In the genomic region with DNA sequence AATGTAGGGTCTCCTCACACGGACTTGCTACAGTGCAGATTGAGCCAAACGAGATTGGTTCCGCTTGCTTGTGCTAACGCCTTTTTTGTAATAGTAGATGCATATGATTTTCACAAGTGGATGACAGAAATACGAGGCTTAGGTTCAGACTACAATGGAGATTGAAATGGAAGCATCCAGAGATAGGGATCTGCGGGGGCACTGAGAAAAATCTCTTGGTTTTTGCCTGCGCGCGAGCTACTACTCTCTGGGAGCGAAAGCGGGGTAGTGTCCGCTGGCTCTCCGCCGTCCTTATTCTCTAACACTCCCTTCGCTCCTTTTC, we compare ENCODE assay signal across 8 mouse cellular contexts. TPM values are rescaled to one million over a fixed set of nuclear protein-coding genes. Genes with fewer than 3 reads are reported as not detected.
DNase-seq lines count a peak whose midpoint lies in the region; ATAC-seq and TF ChIP-seq lines count a peak whose summit lies in the region.

No protein-coding gene starts in this region.

- ATAC-seq in kidney, postnatal 0 days (replicated peaks; ENCODE audit: low FRiP score, low read depth): no peak
- ATAC-seq in embryonic facial prominence, embryonic 12.5 days (ENCODE audit: insufficient number of reproducible peaks, insufficient read depth, low FRiP score, low TSS enrichment): no peak
- ATAC-seq in intestine, embryonic 16.5 days: no peak

- TF ChIP-seq POLR2A in myocyte (IDR thresholded peaks at IDR 0.05; ENCODE audit: insufficient read length, low read depth): no peak

- H3K36me3 ChIP-seq in kidney, postnatal 0 days (ENCODE audit: insufficient read depth, low read length): peaks cover 23% of the 10 kb centered on the region
- H3K36me3 ChIP-seq in embryonic facial prominence, embryonic 12.5 days: peaks cover 33% of the 10 kb centered on the region
- H3K36me3 ChIP-seq in intestine, embryonic 16.5 days (ENCODE audit: control insufficient read depth, insufficient read depth, low read length): peaks cover 9% of the 10 kb centered on the region
- peaks cover 33% of the 10 kb centered on the region for H3K36me3 ChIP-seq in myocyte (ENCODE audit: control insufficient read depth, insufficient read depth)

- H3K79me2 ChIP-seq in myocyte (ENCODE audit: control insufficient read depth, insufficient read depth): peaks cover 21% of the 10 kb centered on the region

- H3K4me2 ChIP-seq in kidney, postnatal 0 days (ENCODE audit: low read length): peak overlapping the region; percentile 92
- peak overlapping the region; percentile 88 for H3K4me2 ChIP-seq in embryonic facial prominence, embryonic 12.5 days (replicated peaks)
- H3K4me2 ChIP-seq in intestine, embryonic 16.5 days (ENCODE audit: low read depth, low read length): peak overlapping the region; percentile 76
- peak overlapping the region; percentile 94 for H3K4me2 ChIP-seq in myocyte (ENCODE audit: low read depth)

- no peak for TF ChIP-seq CTCF in kidney, postnatal 0 days (IDR thresholded peaks at IDR 0.05; ENCODE audit: low read depth)

- intact Hi-C loops in left cerebral cortex, postnatal 25 days (cut with DNase I): loop anchor here (5.0 kb wide), 1 partner anchor 121 kb away; no protein-coding TSS in a partner anchor

- H3K9ac ChIP-seq in kidney, postnatal 0 days (ENCODE audit: low read depth, low read length): peak overlapping the region; percentile 97
- peak overlapping the region; percentile 100 for H3K9ac ChIP-seq in embryonic facial prominence, embryonic 12.5 days
- peak overlapping the region; percentile 100 for H3K9ac ChIP-seq in intestine, embryonic 16.5 days (ENCODE audit: low read depth, low read length)

- H3K9me3 ChIP-seq in kidney, postnatal 0 days (replicated peaks; ENCODE audit: low read length): no peaks in the 10 kb centered on the region
- no peaks in the 10 kb centered on the region for H3K9me3 ChIP-seq in embryonic facial prominence, embryonic 12.5 days
- no peaks in the 10 kb centered on the region for H3K9me3 ChIP-seq in intestine, embryonic 16.5 days (ENCODE audit: control insufficient read depth, low read length)

- peak overlapping the region; percentile 79 for H3ac ChIP-seq in myocyte (ENCODE audit: control insufficient read depth, insufficient read length)

- H3K4me1 ChIP-seq in kidney, postnatal 0 days (replicated peaks; ENCODE audit: insufficient read depth, low read length): peaks cover 6% of the 10 kb centered on the region
- peaks cover 27% of the 10 kb centered on the region for H3K4me1 ChIP-seq in embryonic facial prominence, embryonic 12.5 days
- peaks cover 19% of the 10 kb centered on the region for H3K4me1 ChIP-seq in intestine, embryonic 16.5 days (ENCODE audit: control insufficient read depth, insufficient read depth, low read length)

- WGBS in kidney, postnatal 0 days: 5% methylated on average over 15 of the region's 15 CpGs
- 5% methylated on average over 15 of the region's 15 CpGs for WGBS in embryonic facial prominence, embryonic 12.5 days
- 4% methylated on average over 15 of the region's 15 CpGs for WGBS in intestine, embryonic 16.5 days

- H3K27me3 ChIP-seq in kidney, postnatal 0 days (ENCODE audit: insufficient read depth, low read length): no peaks in the 10 kb centered on the region
- H3K27me3 ChIP-seq in embryonic facial prominence, embryonic 12.5 days: no peaks in the 10 kb centered on the region
- no peaks in the 10 kb centered on the region for H3K27me3 ChIP-seq in intestine, embryonic 16.5 days (replicated peaks; ENCODE audit: control insufficient read depth, insufficient read depth, low read length)
- H3K27me3 ChIP-seq in myocyte (ENCODE audit: control insufficient read depth, insufficient read depth, insufficient read length): no peaks in the 10 kb centered on the region

- DNase-seq in kidney, postnatal 0 days (ENCODE audit: low spot score): no peak
- no peak for DNase-seq in kidney, adult 18-20 months
- no peak for DNase-seq in T-cell, adult 2 months (ENCODE audit: low spot score)
- DNase-seq in gastrocnemius, adult 18-20 months (ENCODE audit: low spot score): no peak
- no peak for DNase-seq in left cerebral cortex, postnatal 25 days (ENCODE audit: low spot score in 2 of 2)

- H3K4me3 ChIP-seq in kidney, postnatal 0 days (replicated peaks; ENCODE audit: low read depth, low read length): peak overlapping the region; percentile 88
- peak overlapping the region; percentile 100 for H3K4me3 ChIP-seq in embryonic facial prominence, embryonic 12.5 days
- peak overlapping the region; percentile 100 for H3K4me3 ChIP-seq in intestine, embryonic 16.5 days (ENCODE audit: low read length)
- peak overlapping the region; percentile 89 for H3K4me3 ChIP-seq in myocyte

- H3K27ac ChIP-seq in kidney, postnatal 0 days: peak overlapping the region; percentile 92
- peak overlapping the region; percentile 85 for H3K27ac ChIP-seq in embryonic facial prominence, embryonic 12.5 days
- peak overlapping the region; percentile 82 for H3K27ac ChIP-seq in intestine, embryonic 16.5 days (ENCODE audit: low read length)

TF ChIP-seq in myocyte, 11 proteins besides CTCF, POLR2A, EP300 and RAD21:
- TF ChIP-seq SRF (IDR thresholded peaks at IDR 0.05; ENCODE audit: control insufficient read depth, insufficient read length, low read depth) (no peak), E2F4 (IDR thresholded peaks at IDR 0.05; ENCODE audit: insufficient read depth) (no peak), REST (IDR thresholded peaks at IDR 0.05; ENCODE audit: insufficient read depth, insufficient read length) (no peak), MYOG (IDR thresholded peaks at IDR 0.05; ENCODE audit: control insufficient read depth in 1 of 3, insufficient read depth in 1 of 3, insufficient read length in 2 of 3, low read depth in 2 of 3) (no peak), CEBPB (IDR thresholded peaks at IDR 0.05; ENCODE audit: insufficient read depth, poor library complexity, severe bottlenecking) (no peak)
TF ChIP-seq in myocyte: peak in this region for 0.

RNA-seq across cellular contexts. Expression of a gene that starts 0.3 kb away (rescaled TPM):
- polyA plus RNA-seq in kidney, postnatal 0 days (2015; fragmentation: Nextera tagmentation; extraction: Ambion mirVana): 1,072 and 1,182 TPM in 2 replicates
- polyA plus RNA-seq in embryonic facial prominence, embryonic 12.5 days (2016; fragmentation: Nextera tagmentation; extraction: Ambion mirVana): 942 and 959 TPM in 2 replicates
- 990 and 1,058 TPM in 2 replicates for polyA plus RNA-seq in intestine, embryonic 16.5 days (2015; fragmentation: Nextera tagmentation; extraction: Ambion mirVana)
- polyA plus RNA-seq in myocyte (2012; fragmentation: generic; extraction: Trizol): 2,972 TPM
- total RNA-seq in gastrocnemius, adult 18-20 months (2021): 100 to 1,000 TPM; 457 to 462 TPM
- total RNA-seq in left cerebral cortex, postnatal 25 days (2021): 100 to 1,000 TPM; 560 to 589 TPM

RNA-seq across cellular contexts. Expression of a gene that starts 3.4 kb away (rescaled TPM):
- 8.8 and 9.0 TPM in 2 replicates for polyA plus RNA-seq in kidney, postnatal 0 days (2015; fragmentation: Nextera tagmentation; extraction: Ambion mirVana)
- polyA plus RNA-seq in embryonic facial prominence, embryonic 12.5 days (2016; fragmentation: Nextera tagmentation; extraction: Ambion mirVana): 14.8 and 16.6 TPM in 2 replicates
- polyA plus RNA-seq in intestine, embryonic 16.5 days (2015; fragmentation: Nextera tagmentation; extraction: Ambion mirVana): 5.1 TPM in 2 replicates
- 163 TPM for polyA plus RNA-seq in myocyte (2012; fragmentation: generic; extraction: Trizol)
- 100 to 1,000 TPM; 167 to 198 TPM for total RNA-seq in gastrocnemius, adult 18-20 months (2021)
- total RNA-seq in left cerebral cortex, postnatal 25 days (2021): 100 to 1,000 TPM; 155 to 167 TPM

RNA-seq across cellular contexts. Expression of a gene that starts 27.1 kb away (rescaled TPM):
- 1.6 and 2.0 TPM in 2 replicates for polyA plus RNA-seq in kidney, postnatal 0 days (2015; fragmentation: Nextera tagmentation; extraction: Ambion mirVana)
- polyA plus RNA-seq in embryonic facial prominence, embryonic 12.5 days (2016; fragmentation: Nextera tagmentation; extraction: Ambion mirVana): 0.65 and 0.67 TPM in 2 replicates
- polyA plus RNA-seq in intestine, embryonic 16.5 days (2015; fragmentation: Nextera tagmentation; extraction: Ambion mirVana): 0.29 TPM in 2 replicates
- polyA plus RNA-seq in myocyte (2012; fragmentation: generic; extraction: Trizol): 41.7 TPM
- under 1 TPM; 0.14 to 0.16 TPM for total RNA-seq in gastrocnemius, adult 18-20 months (2021)
- total RNA-seq in left cerebral cortex, postnatal 25 days (2021): 10 to 100 TPM; 63.4 to 76.9 TPM

RNA-seq across cellular contexts. Expression of a gene that starts 30.2 kb away (rescaled TPM):
- 2.0 and 3.1 TPM in 2 replicates for polyA plus RNA-seq in kidney, postnatal 0 days (2015; fragmentation: Nextera tagmentation; extraction: Ambion mirVana)
- polyA plus RNA-seq in embryonic facial prominence, embryonic 12.5 days (2016; fragmentation: Nextera tagmentation; extraction: Ambion mirVana): 6.9 and 7.6 TPM in 2 replicates
- polyA plus RNA-seq in intestine, embryonic 16.5 days (2015; fragmentation: Nextera tagmentation; extraction: Ambion mirVana): 9.0 and 9.9 TPM in 2 replicates
- polyA plus RNA-seq in myocyte (2012; fragmentation: generic; extraction: Trizol): 2.1 TPM
- under 1 TPM in 1 of 2 experiments, not detected in 1; 0.26 TPM for total RNA-seq in gastrocnemius, adult 18-20 months (2021)
- 1 to 10 TPM in 1 of 2 experiments, under 1 TPM in 1; 0.89 to 1.7 TPM for total RNA-seq in left cerebral cortex, postnatal 25 days (2021)

RNA-seq across cellular contexts. Expression of a gene that starts 40.0 kb away (rescaled TPM):
- polyA plus RNA-seq in kidney, postnatal 0 days (2015; fragmentation: Nextera tagmentation; extraction: Ambion mirVana): 1.8 and 2.1 TPM in 2 replicates
- 0.32 and 0.70 TPM in 2 replicates for polyA plus RNA-seq in embryonic facial prominence, embryonic 12.5 days (2016; fragmentation: Nextera tagmentation; extraction: Ambion mirVana)
- 0.34 and 0.65 TPM in 2 replicates for polyA plus RNA-seq in intestine, embryonic 16.5 days (2015; fragmentation: Nextera tagmentation; extraction: Ambion mirVana)
- polyA plus RNA-seq in myocyte (2012; fragmentation: generic; extraction: Trizol): 2.7 TPM
- 1 to 10 TPM; 2.1 to 2.6 TPM for total RNA-seq in gastrocnemius, adult 18-20 months (2021)
- total RNA-seq in left cerebral cortex, postnatal 25 days (2021): 10 to 100 TPM; 22.0 to 22.4 TPM

Comparison
In these comparisons a context has a peak if more than half of its experiments do, and no peak if none do; other contexts are left out.
1. RNA of a gene that starts 27.1 kb away (polyA plus RNA-seq): 41.7 TPM in myocyte (single experiment); 1.6 to 2.0 TPM in kidney, postnatal 0 days, 0.65 to 0.67 TPM in embryonic facial prominence, embryonic 12.5 days and 0.29 TPM in intestine, embryonic 16.5 days; every median in the first group is over 10 times any median in the second.
2. Peak in every context shown above with its lines, with median percentiles within 50 percentile points of each other: H3K27ac ChIP-seq, H3K4me2 ChIP-seq, H3K4me3 ChIP-seq and H3K9ac ChIP-seq.